Mouse (Mus musculus): ENCODE measurements around the gene Ube2b. TPM values are rescaled to one million over a fixed set of nuclear protein-coding genes. Genes with fewer than 3 reads are reported as not detected.

Gene Ube2b
- polyA plus RNA-seq, 1 experiment = 195 TPM

- peak; percentile 98 for DNase-seq (ENCODE audit: low read depth)
- TF ChIP-seq CTCF (IDR thresholded peaks at IDR 0.05; ENCODE audit: borderline replicate concordance, extremely low read depth, insufficient read depth, insufficient read length) (no peak), POLR2A (IDR thresholded peaks at IDR 0.05; ENCODE audit: borderline replicate concordance, extremely low read depth, insufficient read depth, insufficient read length, poor library complexity, severe bottlenecking) (peak; percentile 79)
Measured at GRCm38 (mm10) chr11:52003772-52004528, 3.4 kb upstream of the Ube2b start, which contains the start of gene Cdkl3. TSS of gene Cdkl3 (plus strand) at chr11:52004221.

- TF ChIP-seq CTCF (IDR thresholded peaks at IDR 0.05; ENCODE audit: borderline replicate concordance, extremely low read depth, insufficient read depth, insufficient read length) (no peak), POLR2A (IDR thresholded peaks at IDR 0.05; ENCODE audit: borderline replicate concordance, extremely low read depth, insufficient read depth, insufficient read length, poor library complexity, severe bottlenecking) (no peak)
- DNase-seq (ENCODE audit: low read depth) = no peak
Measured at GRCm38 (mm10) chr11:52003505-52003771, 2.9 kb upstream of the Ube2b start.

- DNase-seq (ENCODE audit: low read depth) = no peak
- TF ChIP-seq POLR2A (IDR thresholded peaks at IDR 0.05; ENCODE audit: borderline replicate concordance, extremely low read depth, insufficient read depth, insufficient read length, poor library complexity, severe bottlenecking) (no peak), CTCF (IDR thresholded peaks at IDR 0.05; ENCODE audit: borderline replicate concordance, extremely low read depth, insufficient read depth, insufficient read length) (no peak)
Measured at GRCm38 (mm10) chr11:52002842-52003504, 2.4 kb upstream of the Ube2b start.

GRCm38 (mm10) chr11:52001861-52002260, 1.3 kb upstream of the Ube2b start:
- DNase-seq (ENCODE audit: low read depth) = no peak
- no peak for TF ChIP-seq POLR2A (IDR thresholded peaks at IDR 0.05; ENCODE audit: borderline replicate concordance, extremely low read depth, insufficient read depth, insufficient read length, poor library complexity, severe bottlenecking)
- no peak for TF ChIP-seq CTCF (IDR thresholded peaks at IDR 0.05; ENCODE audit: borderline replicate concordance, extremely low read depth, insufficient read depth, insufficient read length)

- TF ChIP-seq CTCF (IDR thresholded peaks at IDR 0.05; ENCODE audit: borderline replicate concordance, extremely low read depth, insufficient read depth, insufficient read length) = no peak
- no peak for TF ChIP-seq POLR2A (IDR thresholded peaks at IDR 0.05; ENCODE audit: borderline replicate concordance, extremely low read depth, insufficient read depth, insufficient read length, poor library complexity, severe bottlenecking)
- DNase-seq (ENCODE audit: low read depth) = no peak
Measured at GRCm38 (mm10) chr11:52001341-52001740, 779 bp upstream of the Ube2b start.

- DNase-seq (ENCODE audit: low read depth) = peak; percentile 64
- TF ChIP-seq POLR2A (IDR thresholded peaks at IDR 0.05; ENCODE audit: borderline replicate concordance, extremely low read depth, insufficient read depth, insufficient read length, poor library complexity, severe bottlenecking) = no peak
- TF ChIP-seq CTCF (IDR thresholded peaks at IDR 0.05; ENCODE audit: borderline replicate concordance, extremely low read depth, insufficient read depth, insufficient read length) = no peak
Measured at GRCm38 (mm10) chr11:51999611-52000289, 812 bp downstream of the Ube2b start.

- DNase-seq (ENCODE audit: low read depth) = no peak
- TF ChIP-seq CTCF (IDR thresholded peaks at IDR 0.05; ENCODE audit: borderline replicate concordance, extremely low read depth, insufficient read depth, insufficient read length) = no peak
- TF ChIP-seq POLR2A (IDR thresholded peaks at IDR 0.05; ENCODE audit: borderline replicate concordance, extremely low read depth, insufficient read depth, insufficient read length, poor library complexity, severe bottlenecking) = no peak
Measured at GRCm38 (mm10) chr11:51971644-51972043, 28.9 kb downstream of the Ube2b start.

GRCm38 (mm10) chr11:51969511-51969910, 31.1 kb downstream of the Ube2b start:
- TF ChIP-seq CTCF (IDR thresholded peaks at IDR 0.05; ENCODE audit: borderline replicate concordance, extremely low read depth, insufficient read depth, insufficient read length) (no peak), POLR2A (IDR thresholded peaks at IDR 0.05; ENCODE audit: borderline replicate concordance, extremely low read depth, insufficient read depth, insufficient read length, poor library complexity, severe bottlenecking) (no peak)
- no peak for DNase-seq (ENCODE audit: low read depth)

GRCm38 (mm10) chr11:51968896-51969295, 31.7 kb downstream of the Ube2b start:
- DNase-seq (ENCODE audit: low read depth) = no peak
- no peak for TF ChIP-seq POLR2A (IDR thresholded peaks at IDR 0.05; ENCODE audit: borderline replicate concordance, extremely low read depth, insufficient read depth, insufficient read length, poor library complexity, severe bottlenecking)
- no peak for TF ChIP-seq CTCF (IDR thresholded peaks at IDR 0.05; ENCODE audit: borderline replicate concordance, extremely low read depth, insufficient read depth, insufficient read length)

GRCm38 (mm10) chr11:51967443-51968401, 32.8 kb downstream of the Ube2b start, which contains the start of gene Cdkn2aipnl:
TSS of gene Cdkn2aipnl (plus strand) at chr11:51967661.
- DNase-seq (ENCODE audit: low read depth) = peak; percentile 98
- TF ChIP-seq CTCF (IDR thresholded peaks at IDR 0.05; ENCODE audit: borderline replicate concordance, extremely low read depth, insufficient read depth, insufficient read length) (peak; percentile 82), POLR2A (IDR thresholded peaks at IDR 0.05; ENCODE audit: borderline replicate concordance, extremely low read depth, insufficient read depth, insufficient read length, poor library complexity, severe bottlenecking) (peak; percentile 85)

Data from brain, embryonic 14.5 days (tissue).